Mouse (Mus musculus) brain, embryonic 14.5 days (tissue): ENCODE results near the gene Rassf3. TPM values are rescaled to one million over a fixed set of nuclear protein-coding genes. Genes with fewer than 3 reads are reported as not detected.

Experiments
- DNase-seq: peaks from one replicate; pipeline ENCODE4 v3.0.0-alpha.2; 2011; ENCODE audit warnings: low read depth
- CTCF ChIP-seq: fragments of 200-500 bp; IDR thresholded peaks from 2 replicates; pipeline ENCODE4 v1.5.1; 2012; ENCODE audit warnings: inconsistent platforms, mild to moderate bottlenecking, moderate library complexity, borderline replicate concordance; ENCODE audit not compliant: insufficient read depth, insufficient read length; ENCODE audit errors: extremely low read depth
- POLR2A ChIP-seq: fragments of 200-500 bp; IDR thresholded peaks from 2 replicates; pipeline ENCODE4 v1.6.1; 2012; ENCODE audit warnings: mild to moderate bottlenecking, inconsistent platforms, borderline replicate concordance; ENCODE audit not compliant: poor library complexity, insufficient read depth, insufficient read length, severe bottlenecking; ENCODE audit errors: extremely low read depth
- polyA plus RNA-seq: library from polyadenylated mRNA; depleted of rRNA; stranded (reverse); fragments of >200 nt; gene quantifications from 2 replicates; pipeline ENCODE4 v1.2.3, GENCODE M21; 2012

Gene Rassf3
- polyA plus RNA-seq, 1 experiment, result 7.3 TPM

- DNase-seq, result peak; percentile 68
- no peak for TF ChIP-seq POLR2A
- TF ChIP-seq CTCF, result no peak
Observed at GRCm38 (mm10) chr10:121471570-121472197, 4.5 kb downstream of the Rassf3 start.

- TF ChIP-seq CTCF (no peak), POLR2A (no peak)
- DNase-seq, result no peak
Observed at GRCm38 (mm10) chr10:121469625-121470024, 6.5 kb downstream of the Rassf3 start.

GRCm38 (mm10) chr10:121468985-121469384, 7.2 kb downstream of the Rassf3 start:
- no peak for DNase-seq
- TF ChIP-seq POLR2A (no peak), CTCF (no peak)

- TF ChIP-seq CTCF (no peak), POLR2A (no peak)
- DNase-seq, result no peak
Observed at GRCm38 (mm10) chr10:121468261-121468660, 7.9 kb downstream of the Rassf3 start.

- no peak for DNase-seq
- no peak for TF ChIP-seq CTCF
- TF ChIP-seq POLR2A, result no peak
Observed at GRCm38 (mm10) chr10:121467792-121468191, 8.4 kb downstream of the Rassf3 start.

GRCm38 (mm10) chr10:121467016-121467415, 9.1 kb downstream of the Rassf3 start:
- DNase-seq, result no peak
- TF ChIP-seq CTCF, result no peak
- TF ChIP-seq POLR2A, result no peak

- TF ChIP-seq CTCF (no peak), POLR2A (no peak)
- DNase-seq, result no peak
Observed at GRCm38 (mm10) chr10:121465033-121465432, 11.1 kb downstream of the Rassf3 start.

- peak; percentile 37 for DNase-seq
- TF ChIP-seq CTCF (no peak), POLR2A (no peak)
Observed at GRCm38 (mm10) chr10:121462162-121462881, 13.8 kb downstream of the Rassf3 start.

GRCm38 (mm10) chr10:121461404-121462161, 14.6 kb downstream of the Rassf3 start:
- TF ChIP-seq CTCF (no peak), POLR2A (no peak)
- peak; percentile 67 for DNase-seq

- TF ChIP-seq POLR2A, result no peak
- TF ChIP-seq CTCF, result no peak
- peak; percentile 65 for DNase-seq
Observed at GRCm38 (mm10) chr10:121459124-121459853, 16.9 kb downstream of the Rassf3 start.

GRCm38 (mm10) chr10:121458408-121458807, 17.7 kb downstream of the Rassf3 start:
- no peak for DNase-seq
- TF ChIP-seq POLR2A (no peak), CTCF (no peak)

GRCm38 (mm10) chr10:121457381-121457780, 18.8 kb downstream of the Rassf3 start:
- no peak for TF ChIP-seq CTCF
- TF ChIP-seq POLR2A, result no peak
- no peak for DNase-seq
